Mouse (Mus musculus): ENCODE results near the gene Dapk1. TPM values are rescaled to one million over a fixed set of nuclear protein-coding genes. Genes with fewer than 3 reads are reported as not detected.
A peak's percentile ranks its signal among the peaks of the same experiment; 100 is the strongest.

Dapk1 gene
- total RNA-seq, 2 experiments from 2014 or later = 105 to 110 TPM

GRCm38 (mm10) chr13:60686967-60687366 is 85.2 kb downstream of the Dapk1 start:
- intact Hi-C loops (cut with DNase I) = no loop called here
- peak; percentile 47 for DNase-seq

GRCm38 (mm10) chr13:60687462-60687861 is 85.7 kb downstream of the Dapk1 start:
- intact Hi-C loops (cut with DNase I) = no loop called here

GRCm38 (mm10) chr13:60687891-60688290 is 86.1 kb downstream of the Dapk1 start:
- intact Hi-C loops (cut with DNase I) = no loop called here
- DNase-seq = no peak

More at GRCm38 (mm10) chr13:60687462-60687861, 85.7 kb downstream of the Dapk1 start:
- no peak for DNase-seq

DNA sequence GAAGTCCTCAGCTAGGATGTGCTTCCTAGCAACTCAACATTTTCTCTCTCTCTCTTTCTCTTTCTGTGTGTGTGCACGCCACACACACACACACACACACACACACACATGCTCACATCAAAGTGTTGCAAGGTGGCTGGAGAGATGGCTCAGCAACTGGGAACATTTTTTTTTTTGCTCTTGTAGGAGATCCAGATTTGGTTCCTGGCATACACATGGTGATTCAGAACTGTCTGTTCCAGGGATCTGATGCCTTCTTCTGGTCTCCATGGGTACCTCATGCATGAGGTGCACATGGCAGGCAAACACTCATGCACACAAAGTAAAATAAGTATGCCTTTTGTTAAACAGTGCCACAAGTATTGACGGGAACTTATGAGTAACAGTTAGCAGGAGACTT is 89.2 kb downstream of the Dapk1 start:
- intact Hi-C loops (cut with DNase I) = loop anchor here (10.0 kb wide), 1 partner anchor 86 kb away; the partner anchor contains the start of gene Dapk1
- DNase-seq = no peak

GRCm38 (mm10) chr13:60691940-60692339 is 90.2 kb downstream of the Dapk1 start:
- DNase-seq = no peak
- intact Hi-C loops (cut with DNase I) = loop anchor here (10.0 kb wide), 1 partner anchor 87 kb away; the partner anchor contains the start of gene Dapk1

DNA sequence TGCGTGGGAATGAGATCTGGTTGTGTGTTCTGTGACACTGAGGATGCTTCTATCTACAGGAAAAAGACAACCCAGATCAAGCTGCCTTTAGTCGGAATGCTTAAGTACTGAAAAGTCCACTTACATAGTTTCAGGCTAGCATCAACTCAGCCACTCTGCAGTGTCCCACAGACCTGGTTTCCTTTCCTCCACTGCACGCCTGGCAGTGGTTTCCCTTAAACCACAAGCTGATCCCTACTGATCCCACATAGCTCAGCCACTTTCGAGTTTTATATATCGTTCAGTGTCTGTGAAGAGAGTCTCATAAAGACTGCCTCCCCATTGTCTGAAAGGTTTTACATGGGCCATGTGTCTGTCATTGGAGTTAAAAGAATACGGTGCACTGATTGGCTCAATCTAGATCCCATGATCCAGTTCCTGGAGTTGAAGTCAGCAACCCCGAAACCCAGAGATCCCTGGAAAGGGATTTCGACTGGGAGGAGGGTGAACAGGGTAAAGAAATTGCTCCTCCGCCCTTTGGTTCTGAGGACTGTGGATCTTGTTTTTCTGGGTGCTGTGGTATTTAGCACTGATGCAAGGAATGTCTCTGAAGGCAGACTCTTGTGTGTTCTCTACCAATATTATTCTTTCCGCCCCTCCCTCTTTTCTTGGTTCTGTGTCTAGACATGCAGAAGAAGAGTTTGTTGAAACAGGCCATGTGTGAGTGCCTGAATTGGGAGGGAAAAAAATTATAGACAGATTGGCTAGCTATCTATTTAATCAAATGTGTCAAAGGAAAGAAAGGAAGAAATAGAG is 93.6 kb downstream of the Dapk1 start:
- intact Hi-C loops (cut with DNase I) = loop anchor here (10.0 kb wide), 1 partner anchor 91 kb away; the partner anchor contains the start of gene Dapk1

DNA sequence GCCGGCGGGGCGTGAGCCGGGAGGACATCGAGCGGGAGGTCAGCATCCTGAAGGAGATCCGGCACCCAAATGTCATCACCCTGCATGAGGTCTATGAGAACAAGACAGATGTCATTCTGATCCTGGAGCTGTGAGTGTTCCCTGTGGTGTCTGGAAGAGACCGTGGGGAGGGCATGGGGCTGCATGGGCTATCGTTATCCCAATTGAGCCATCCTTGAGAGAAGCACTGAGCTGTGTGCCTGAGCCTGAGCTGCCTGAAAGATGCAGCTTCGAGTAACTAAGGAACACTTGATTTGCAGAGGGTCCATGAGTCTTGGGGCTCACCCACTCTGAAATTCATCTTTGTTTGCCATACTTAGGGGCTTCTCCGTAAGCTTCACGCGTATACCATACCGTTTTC is 94.6 kb downstream of the Dapk1 start:
- intact Hi-C loops (cut with DNase I) = loop anchor here (10.0 kb wide), 1 partner anchor 92 kb away; the partner anchor contains the start of gene Dapk1
- no peak for DNase-seq

More for the DNA sequence above, 93.6 kb downstream of the Dapk1 start:
- no peak for DNase-seq

DNA sequence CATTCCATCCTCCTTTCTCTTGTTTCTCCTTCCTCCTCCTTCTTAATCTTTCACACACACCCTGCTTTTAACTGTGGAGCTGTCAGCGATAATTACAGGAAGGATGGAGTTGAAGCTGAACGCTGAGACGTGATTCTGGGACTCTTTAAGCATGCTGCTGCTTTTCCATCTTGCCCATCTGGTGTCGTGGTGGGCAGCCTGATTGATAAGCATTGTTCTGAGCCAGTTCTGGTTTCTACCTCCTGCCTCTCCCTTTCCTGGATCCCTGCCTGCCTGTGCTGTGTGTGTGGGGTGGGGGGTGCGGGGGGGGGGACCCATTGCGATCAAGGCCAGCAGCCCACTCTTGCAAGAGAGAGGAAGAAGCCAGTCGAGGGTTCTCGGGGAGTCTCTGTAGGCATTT is 95.0 kb downstream of the Dapk1 start:
- DNase-seq = peak; percentile 59

GRCm38 (mm10) chr13:60698021-60698420 is 96.3 kb downstream of the Dapk1 start:
- intact Hi-C loops (cut with DNase I) = loop anchor here (10.0 kb wide), 1 partner anchor 93 kb away; the partner anchor contains the start of gene Dapk1
- no peak for DNase-seq

More for the DNA sequence above, 95.0 kb downstream of the Dapk1 start:
- intact Hi-C loops (cut with DNase I) = loop anchor here (10.0 kb wide), 1 partner anchor 92 kb away; the partner anchor contains the start of gene Dapk1

DNA sequence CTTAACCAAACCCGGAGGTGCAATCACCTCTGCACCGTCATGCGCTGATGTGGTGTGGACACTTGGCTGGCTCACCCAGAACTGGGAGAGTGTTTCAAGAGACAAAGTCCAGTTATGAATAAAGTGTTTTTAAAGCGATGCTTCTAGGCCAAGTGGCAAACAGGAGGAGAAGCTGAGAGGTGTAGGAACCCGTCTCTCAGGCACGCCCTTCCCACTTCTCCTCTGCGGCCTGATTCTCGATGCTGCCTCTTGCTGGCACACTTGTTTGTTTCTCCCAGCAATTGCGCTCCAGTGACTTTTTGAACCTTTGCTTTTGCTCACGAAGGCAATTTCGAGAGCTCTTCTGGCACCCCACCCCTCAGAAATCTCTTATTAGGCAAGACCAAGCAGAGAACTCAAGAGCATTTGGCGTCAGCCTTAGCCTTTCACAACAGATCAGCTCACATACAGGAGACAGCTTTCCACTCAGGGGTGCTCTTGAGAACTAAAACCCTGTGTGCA is 100.0 kb downstream of the Dapk1 start:
- no peak for DNase-seq
- intact Hi-C loops (cut with DNase I) = no loop called here

DNA sequence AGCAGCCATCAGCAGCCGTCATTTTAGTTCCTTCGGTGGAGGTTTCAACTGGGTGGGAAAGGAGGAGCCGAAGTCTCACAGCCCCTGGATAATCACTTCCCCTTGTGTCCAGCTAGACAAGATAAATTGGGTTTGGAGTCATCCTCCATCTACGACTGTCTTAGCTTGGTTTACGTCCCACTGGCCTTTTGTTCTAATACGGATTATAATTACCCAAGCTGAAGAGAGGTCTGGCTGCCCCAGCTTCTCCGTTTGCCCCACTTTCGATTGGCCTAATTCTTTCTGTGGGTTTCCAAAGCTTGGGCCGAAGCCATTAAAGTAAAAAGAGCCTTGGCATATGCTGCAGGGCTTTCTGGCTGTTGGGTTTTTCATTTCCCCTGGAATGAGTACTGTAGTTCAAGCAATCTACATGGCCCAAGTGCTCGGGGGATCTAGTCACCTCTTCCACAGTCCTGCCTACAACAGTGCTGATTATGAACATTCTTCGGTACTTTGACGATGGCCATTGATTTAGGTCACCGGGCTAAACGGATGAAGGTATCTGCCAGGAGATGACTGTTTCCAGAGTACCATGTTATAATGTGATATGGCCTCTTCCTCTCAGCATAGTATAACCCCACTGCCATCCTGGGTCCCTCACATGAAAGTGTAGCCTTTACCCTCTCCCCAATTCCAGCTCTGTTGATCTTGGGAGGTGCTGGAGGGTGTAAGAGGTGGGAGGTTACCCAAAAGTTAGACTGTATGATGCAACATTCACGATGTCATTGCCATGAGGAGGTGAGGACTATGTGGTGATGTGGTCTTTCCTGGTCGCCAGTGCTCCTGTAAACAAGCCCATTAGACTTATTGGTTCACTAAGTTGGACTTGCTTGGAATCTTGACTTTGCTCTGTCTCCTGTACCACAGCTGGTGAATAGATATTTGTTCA is 106.1 kb downstream of the Dapk1 start:
- peak; percentile 50 for DNase-seq
- intact Hi-C loops (cut with DNase I) = no loop called here

- intact Hi-C loops (cut with DNase I) = no loop called here
- DNase-seq = no peak
Observed at GRCm38 (mm10) chr13:60709136-60709535, 107.4 kb downstream of the Dapk1 start.

GRCm38 (mm10) chr13:60710963-60711362 is 109.2 kb downstream of the Dapk1 start:
- no peak for DNase-seq
- intact Hi-C loops (cut with DNase I) = no loop called here

DNA sequence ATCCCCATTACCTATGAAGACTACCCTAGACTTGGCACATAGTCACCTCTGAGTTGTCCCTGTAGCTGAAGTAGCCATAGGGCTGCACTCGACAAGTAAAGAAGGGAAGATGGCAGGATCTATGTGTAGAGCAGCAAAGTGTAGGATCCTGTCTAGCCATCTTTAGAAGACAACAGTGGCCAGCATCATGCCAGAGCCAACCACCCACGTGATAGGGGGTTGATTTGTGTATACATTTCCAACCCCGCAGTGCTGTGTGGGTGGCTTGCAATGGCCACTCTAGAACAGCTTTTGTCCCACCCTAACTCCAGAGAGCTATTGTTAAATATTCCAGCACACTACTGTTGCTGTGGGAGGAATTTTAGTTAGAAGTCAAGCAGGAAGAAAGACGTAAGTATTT is 111.8 kb downstream of the Dapk1 start:
- intact Hi-C loops (cut with DNase I) = no loop called here
- no peak for DNase-seq

DNA sequence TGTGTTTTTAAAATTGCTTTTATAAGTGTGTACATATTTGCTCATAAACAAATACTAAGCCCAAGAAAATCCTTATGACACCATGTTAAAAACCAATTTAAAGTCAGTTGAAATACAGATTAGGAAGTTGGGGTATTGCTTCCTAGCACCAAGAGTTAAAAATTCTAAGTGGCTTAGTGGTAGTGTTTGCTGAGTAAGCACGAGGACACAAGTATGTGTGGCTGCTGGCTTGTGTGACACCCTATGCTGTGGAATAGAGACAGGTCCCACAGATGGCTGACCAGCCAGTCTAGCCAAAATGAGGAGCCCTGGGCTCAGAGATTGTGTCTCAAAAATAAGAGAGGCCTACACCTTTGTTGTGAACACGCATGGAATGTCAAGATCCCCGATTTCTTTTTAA is 114.4 kb downstream of the Dapk1 start:
- intact Hi-C loops (cut with DNase I) = no loop called here
- no peak for DNase-seq

DNA sequence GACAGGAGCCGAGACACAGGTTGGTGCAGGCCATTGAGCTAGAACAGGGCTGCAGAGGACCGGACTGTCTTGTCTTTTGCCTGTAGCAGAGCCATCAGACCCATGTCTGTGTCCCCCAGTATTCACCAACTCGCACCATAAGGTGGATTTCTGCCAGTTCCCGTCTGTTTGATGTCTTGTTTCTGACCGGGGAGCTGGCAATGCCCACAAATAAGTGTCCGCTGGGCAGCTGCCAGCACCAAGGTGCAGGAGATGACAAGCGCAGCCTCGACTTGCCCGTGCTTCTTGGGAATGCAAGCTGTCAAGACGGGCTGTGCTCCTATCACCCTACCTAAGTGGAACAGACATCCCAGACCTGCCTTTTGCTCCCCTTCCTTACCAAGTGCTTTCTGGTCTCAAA is 115.7 kb downstream of the Dapk1 start:
- peak; percentile 71 for DNase-seq
- intact Hi-C loops (cut with DNase I) = no loop called here

DNA sequence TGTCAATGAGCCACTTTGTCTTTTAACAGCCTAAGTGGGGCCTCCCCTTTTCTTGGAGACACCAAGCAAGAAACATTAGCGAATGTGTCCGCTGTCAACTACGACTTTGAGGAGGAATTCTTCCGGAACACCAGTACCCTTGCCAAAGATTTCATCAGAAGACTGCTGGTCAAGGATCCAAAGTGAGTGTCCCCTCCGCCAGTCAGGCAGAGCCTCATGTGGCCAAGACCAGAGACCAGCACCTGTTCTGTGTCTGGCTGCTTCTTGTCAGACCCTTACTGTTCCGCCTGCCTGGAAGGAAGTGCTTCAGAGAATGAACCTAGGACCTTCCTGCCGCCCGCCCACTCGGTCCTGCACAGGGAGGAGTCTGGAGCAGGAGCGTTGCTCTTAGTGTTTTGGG is 117.8 kb downstream of the Dapk1 start:
- DNase-seq = no peak
- intact Hi-C loops (cut with DNase I) = no loop called here

DNA sequence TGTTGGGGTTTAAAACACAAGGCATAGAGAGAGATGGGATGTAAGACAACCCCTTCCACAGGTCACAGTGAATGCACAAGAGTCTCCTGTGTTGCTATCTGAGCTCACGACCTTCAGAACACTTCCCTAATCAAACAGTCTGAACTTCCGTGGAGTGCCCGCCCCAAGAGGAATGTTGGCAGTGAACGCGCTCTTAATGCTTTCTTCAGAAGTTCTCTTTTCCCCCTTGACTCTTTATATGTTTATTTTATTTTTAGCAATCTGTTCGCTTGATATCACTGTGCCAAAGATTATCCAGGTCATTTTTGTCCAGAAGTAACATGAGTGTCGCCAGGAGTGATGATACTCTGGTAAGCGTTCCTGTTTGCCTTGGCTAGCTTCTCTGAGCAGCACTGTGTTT is 121.0 kb downstream of the Dapk1 start:
- intact Hi-C loops (cut with DNase I) = no loop called here
- no peak for DNase-seq

DNA sequence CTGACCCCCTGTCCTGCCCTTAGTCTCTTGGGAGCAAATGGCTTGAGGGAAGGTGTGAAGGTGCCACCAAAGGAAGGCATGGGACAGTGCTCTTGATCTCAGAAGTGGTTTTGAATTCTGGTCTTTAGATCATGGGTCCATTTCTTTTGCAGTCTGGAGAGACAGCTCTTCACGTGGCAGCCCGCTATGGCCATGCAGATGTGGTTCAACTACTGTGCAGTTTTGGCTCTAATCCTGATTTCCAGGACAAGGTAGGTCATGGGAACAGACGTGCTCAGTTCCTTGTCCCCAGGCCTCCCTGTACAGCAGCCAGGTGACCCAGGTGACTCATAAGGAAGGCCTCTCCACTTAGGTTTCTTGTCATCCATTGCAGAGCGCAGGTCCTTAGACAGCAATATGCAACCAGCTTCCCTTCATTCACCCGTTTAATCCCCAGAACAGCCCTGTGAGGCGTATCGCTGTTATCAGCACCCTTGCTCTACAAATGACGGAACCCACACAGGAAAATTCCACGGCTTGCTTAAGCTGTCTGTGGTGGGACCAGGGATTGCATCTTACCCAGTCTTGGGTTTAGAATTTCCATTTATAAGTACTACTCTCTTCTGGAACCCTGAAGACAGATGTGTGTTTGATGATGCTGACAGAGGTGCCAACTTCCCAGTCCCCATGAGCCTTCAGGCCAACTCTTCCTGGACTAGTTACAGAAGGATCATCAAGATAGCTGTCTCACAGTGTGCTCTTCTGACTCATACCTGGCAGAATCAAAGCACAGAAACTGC is 126.7 kb downstream of the Dapk1 start:
- DNase-seq = no peak
- intact Hi-C loops (cut with DNase I) = no loop called here

DNA sequence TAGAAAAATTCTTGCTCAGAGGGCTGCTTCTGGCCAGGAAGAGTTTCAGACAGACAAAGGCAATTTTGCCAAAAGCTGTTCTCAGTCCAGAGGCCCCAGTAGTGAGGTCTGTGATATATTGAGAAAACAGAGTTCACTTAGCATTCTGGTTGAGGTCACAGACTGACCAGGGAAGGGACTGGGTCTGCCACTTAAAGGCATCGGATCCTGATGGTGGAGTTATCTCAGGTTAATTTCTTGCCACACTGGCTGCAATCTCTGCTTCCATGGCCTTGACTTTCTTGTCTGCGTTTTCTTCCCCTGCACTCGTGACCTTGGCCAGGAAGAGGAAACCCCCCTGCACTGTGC is 127.3 kb downstream of the Dapk1 start:
- intact Hi-C loops (cut with DNase I) = no loop called here

More for the DNA sequence above, 127.3 kb downstream of the Dapk1 start:
- DNase-seq = no peak

All from left cerebral cortex, postnatal 4 days (tissue).